Mouse (Mus musculus) regulatory T cell (primary cell): ENCODE results near the gene Pde1a.

Source experiments
- in situ Hi-C: fragments of 300-600 bp; cut with MboI, MseI; formaldehyde crosslinking; loops from one replicate; pipeline ENCODE4 v1.15.1; 2025; ENCODE audit warnings: high pct_unique_total_duplicates

Gene Pde1a

DNA sequence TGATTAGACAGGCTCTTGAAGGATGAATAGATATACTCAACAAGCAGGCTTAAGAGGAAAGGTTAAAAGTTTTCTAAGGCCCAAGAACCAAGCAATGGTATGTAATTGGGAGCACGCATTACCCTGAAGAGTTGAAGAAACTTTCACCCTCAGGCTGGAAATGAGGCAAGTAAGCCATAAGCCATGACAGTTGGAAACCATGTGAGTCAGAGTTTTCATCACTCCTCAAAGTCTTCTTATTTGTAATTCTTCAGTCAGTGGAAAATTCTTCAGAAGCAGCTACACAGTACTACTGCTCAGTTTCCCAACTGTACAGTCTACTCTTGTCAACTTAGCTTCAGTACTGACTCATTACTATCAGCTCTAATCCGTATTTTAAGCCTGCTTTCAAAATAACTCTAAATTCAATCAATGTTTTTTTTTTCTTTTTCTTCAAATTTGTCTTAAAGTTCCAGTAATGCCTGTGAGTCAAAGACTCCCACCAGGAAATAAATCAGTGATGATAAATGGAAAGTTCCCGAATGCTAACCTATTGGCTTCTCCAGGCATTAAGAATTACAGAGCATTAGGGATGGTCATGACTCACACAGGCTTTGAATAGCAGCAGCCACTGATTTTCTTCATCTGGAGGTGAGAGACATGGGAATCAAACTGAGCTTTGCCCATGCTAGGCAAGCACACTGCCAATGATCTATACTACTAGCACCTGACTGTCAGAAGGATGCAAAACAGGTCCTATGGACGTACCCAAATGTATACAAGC, 82.3 kb downstream of the Pde1a start:
- in situ Hi-C loops, result no loop called here

- in situ Hi-C loops, result no loop called here
Measured at GRCm38 (mm10) chr2:80038642-80039445, 90.4 kb downstream of the Pde1a start.

DNA sequence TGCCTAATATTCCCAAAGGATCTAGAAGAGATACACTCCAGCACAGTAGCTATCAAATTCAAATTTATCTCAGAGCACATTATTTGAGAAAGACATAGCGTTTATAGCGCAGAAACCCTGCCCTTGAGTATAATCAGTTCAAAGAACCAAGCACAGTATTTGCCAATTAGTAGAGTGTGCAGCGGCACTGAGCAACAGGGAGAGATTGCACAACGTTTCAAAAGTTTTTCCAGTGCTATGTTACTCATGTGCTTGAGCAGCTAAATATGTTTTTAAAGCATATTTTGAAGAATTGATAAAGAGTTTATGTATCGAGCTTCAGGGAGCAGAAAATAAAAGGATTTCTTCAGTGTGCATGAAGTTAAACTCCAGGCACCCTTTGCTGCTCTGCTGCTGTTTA, 91.3 kb downstream of the Pde1a start:
- in situ Hi-C loops, result no loop called here

- in situ Hi-C loops, result no loop called here
Measured at GRCm38 (mm10) chr2:80029051-80029450, 100.2 kb downstream of the Pde1a start.

- in situ Hi-C loops, result no loop called here
Measured at GRCm38 (mm10) chr2:80026053-80026452, 103.2 kb downstream of the Pde1a start.

DNA sequence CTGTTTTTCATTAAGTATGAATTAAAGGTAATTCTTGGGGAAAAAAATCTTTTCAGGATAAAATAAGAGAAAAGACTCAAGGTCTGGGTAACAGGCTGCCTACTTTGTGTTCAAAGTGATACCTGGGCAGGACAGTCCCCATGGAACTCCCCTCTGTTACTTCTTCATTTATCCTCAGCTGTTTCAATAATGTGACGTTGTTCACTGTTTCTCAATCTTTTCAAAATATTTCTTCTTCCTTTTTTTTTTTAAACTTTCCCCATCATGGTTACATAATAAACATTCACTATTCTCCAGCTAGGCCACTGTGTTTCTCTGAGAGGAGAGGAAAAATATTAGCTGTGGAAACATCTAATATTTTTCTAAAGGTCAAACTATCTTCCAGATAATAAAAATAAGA, 103.7 kb downstream of the Pde1a start:
- in situ Hi-C loops, result no loop called here

- in situ Hi-C loops, result no loop called here
Measured at GRCm38 (mm10) chr2:80025038-80025437, 104.2 kb downstream of the Pde1a start.

GRCm38 (mm10) chr2:80014161-80014560, 115.1 kb downstream of the Pde1a start:
- in situ Hi-C loops, result loop anchor here (10.0 kb wide), 1 partner anchor 1699 kb away; no protein-coding TSS in a partner anchor

DNA sequence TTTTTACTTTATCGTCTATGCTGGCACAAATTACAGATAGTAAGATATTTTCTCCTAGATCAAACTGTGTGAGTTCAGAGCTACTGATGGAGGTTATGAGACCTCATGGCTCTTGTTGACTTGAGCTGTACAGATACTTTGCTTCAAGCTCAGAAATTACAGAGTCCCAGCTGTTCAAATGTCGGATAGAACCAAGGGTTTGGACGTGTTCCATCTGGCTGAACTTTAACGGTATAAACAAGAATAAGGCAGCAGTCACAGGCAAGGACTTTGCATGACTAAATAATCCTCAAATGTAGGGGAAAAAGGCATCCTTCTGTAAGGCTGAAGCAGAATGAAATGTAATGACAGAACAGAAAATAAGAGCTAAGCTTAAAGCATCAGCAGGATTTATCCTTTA, 116.2 kb downstream of the Pde1a start:
- in situ Hi-C loops, result loop anchor here (10.0 kb wide), 1 partner anchor 1698 kb away; no protein-coding TSS in a partner anchor

- in situ Hi-C loops, result no loop called here
Measured at GRCm38 (mm10) chr2:79999168-79999567, 130.1 kb downstream of the Pde1a start.

- in situ Hi-C loops, result no loop called here
Measured at GRCm38 (mm10) chr2:79998460-79998859, 130.8 kb downstream of the Pde1a start.

GRCm38 (mm10) chr2:79991642-79992041, 137.6 kb downstream of the Pde1a start:
- in situ Hi-C loops, result no loop called here

DNA sequence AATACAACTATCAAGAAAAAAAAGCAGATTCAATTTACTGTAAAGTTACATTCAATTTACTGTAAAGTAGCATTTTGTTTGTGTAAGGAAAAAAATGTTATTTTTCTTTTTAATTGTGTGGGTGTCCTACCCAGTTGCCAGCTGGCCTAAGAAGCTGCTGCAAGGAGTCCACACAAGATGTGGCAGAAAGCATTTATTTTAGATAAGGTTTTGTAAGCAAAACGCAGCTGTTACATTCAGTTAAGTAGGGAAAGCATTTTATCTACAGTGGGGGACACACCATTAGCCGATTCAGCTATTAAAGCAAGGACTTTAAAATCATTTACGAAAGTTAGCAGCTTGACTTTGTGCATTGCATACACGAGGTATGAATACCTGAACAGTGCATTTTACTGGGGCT, 145.5 kb downstream of the Pde1a start:
- in situ Hi-C loops, result no loop called here

GRCm38 (mm10) chr2:79983222-79983632, 146.0 kb downstream of the Pde1a start:
- in situ Hi-C loops, result no loop called here

DNA sequence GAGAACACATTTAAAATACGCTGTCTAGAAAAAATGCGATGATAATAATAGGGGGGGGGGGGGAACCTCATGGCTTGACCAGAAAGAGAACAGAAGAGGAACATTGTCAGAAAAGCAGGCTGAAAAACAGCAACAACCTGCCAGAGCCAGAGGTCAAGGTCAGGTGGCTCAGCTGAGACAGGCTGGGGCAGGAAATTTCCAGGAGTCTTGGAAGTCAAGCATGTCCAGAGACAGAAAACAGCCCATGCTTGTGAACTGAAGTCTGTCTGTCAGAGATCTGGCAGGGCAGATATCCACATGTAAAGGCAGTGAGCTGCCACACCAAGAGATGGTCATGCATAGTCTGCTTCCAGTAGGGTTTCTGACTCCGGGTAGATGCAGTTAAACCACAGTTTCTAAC, 147.5 kb downstream of the Pde1a start:
- in situ Hi-C loops, result no loop called here

- in situ Hi-C loops, result no loop called here
Measured at GRCm38 (mm10) chr2:79978992-79979391, 150.3 kb downstream of the Pde1a start.

DNA sequence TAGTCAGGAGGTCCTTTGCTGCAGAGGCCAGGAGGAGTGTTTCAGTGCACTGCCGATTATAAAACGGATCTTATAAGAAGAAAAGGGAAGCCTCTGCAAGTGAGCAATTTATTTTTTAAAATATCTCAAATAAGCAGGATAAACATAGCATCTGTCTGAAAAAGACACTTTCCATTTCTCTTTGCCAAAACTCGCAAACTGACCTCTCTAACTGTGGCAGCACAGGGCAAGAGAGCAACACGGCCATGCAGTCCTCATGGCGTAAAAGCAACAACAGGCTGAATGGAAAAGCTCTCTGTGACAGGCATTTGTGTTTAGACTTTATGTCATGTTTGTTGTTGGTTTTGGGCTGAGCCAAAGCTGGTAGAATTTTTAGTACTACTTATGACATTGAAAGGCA, 152.0 kb downstream of the Pde1a start:
- in situ Hi-C loops, result no loop called here

DNA sequence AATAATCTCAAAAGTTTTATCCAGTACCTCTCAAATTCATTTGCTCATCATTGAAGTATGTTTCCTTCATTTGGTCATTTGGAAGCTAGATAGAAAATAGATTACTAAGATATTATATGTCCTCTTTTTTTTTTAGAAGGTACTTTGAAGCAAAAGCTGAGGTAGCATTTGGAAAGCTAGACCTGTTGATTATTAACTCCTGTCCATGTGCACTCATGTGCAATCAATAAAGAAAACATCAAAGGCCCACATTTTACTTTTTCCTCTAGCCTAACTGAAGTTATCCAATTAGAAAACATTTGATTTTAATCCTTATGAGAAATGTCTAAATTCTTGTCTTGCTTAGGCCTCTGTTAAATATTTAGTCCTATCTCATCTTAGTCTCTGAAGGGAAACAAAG, 153.3 kb downstream of the Pde1a start:
- in situ Hi-C loops, result no loop called here

GRCm38 (mm10) chr2:79972271-79972670, 157.0 kb downstream of the Pde1a start:
- in situ Hi-C loops, result no loop called here

GRCm38 (mm10) chr2:79969594-79969993, 159.7 kb downstream of the Pde1a start:
- in situ Hi-C loops, result loop anchor here (5.0 kb wide), 1 partner anchor 57 kb away; no protein-coding TSS in a partner anchor

DNA sequence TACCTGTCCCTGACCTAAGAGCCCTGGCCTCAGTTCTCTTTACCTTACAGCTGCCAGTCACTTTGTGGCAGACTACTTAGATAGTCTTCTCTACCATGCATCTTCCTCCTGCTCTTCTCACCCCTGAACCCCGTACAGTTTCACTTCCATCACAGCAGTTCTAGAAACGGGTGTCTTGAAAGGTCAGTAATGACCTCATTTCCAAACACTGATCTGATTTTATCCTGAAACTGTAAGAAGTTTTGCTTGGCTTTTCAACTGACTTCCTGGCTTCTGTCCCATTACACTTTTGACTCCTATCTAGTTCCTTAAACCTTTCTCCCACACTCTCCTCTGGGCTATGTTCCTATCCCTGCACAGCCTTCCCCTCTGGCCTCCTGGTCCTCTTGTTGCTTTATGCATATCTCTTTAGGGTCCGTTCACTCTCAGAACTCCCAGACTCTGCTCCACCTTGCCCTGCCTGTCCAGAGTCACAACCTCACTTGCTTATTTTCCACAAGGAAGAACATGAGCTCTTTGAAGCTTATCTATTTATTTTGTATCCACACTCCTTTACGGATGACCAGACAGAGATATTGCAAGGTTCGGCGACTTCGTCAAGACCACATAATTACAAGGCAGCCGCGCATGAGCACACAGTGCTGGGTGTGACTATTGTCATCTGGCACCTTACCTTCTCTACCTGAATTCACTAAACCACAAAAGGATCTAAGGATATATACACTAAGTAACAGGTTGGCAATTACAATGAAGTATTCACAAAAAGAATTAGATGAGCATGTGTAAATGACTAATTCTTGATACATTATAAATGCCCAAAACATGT, 162.4 kb downstream of the Pde1a start:
- in situ Hi-C loops, result loop anchor here (5.0 kb wide), 1 partner anchor 55 kb away; no protein-coding TSS in a partner anchor

DNA sequence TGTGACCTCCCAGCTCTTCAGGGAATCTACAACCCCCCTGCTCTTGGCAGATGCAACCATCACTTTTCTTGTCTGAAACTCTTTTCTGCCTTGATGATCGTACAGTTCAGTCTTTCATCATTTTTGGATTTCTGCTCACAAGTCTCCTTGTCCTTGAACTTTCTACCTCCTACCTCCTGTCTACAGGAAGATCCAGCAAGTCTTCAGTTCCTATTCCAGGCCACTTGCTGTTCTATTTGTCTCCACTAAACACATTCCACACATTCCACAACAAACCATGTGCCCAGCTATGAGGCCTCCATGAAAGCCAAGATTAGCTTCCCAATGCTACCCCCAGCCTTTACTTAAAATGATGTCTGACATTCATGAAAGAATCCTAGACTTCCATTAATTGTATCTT, 163.2 kb downstream of the Pde1a start:
- in situ Hi-C loops, result loop anchor here (5.0 kb wide), 1 partner anchor 54 kb away; no protein-coding TSS in a partner anchor
